Mouse (Mus musculus) MEL (cell line): ENCODE results near the gene Nlk. TPM values are rescaled to one million over a fixed set of nuclear protein-coding genes. Genes with fewer than 3 reads are reported as not detected.

ENCODE experiments used
- DNase-seq: peaks from one replicate; pipeline ENCODE4 v3.0.0; 2011; ENCODE audit warnings: low read depth, low spot score
- H3K27ac ChIP-seq: 2 replicates; pipeline ENCODE4 v1.5.1; 2012; ENCODE audit warnings: low read depth, mild to moderate bottlenecking, control low read depth, low read length, moderate library complexity; ENCODE audit not compliant: control insufficient read depth
- H3K27me3 ChIP-seq, 2 experiments: fragments of 150-350 bp in 1 of 2; sonication (generic) in 1 of 2; 2 replicates each; pipeline ENCODE4 v1.6.1; 2012; ENCODE audit warnings: low read length in 2 of 2, mild to moderate bottlenecking in 2 of 2, improper control_type of control experiment in 1 of 2, moderate library complexity in 1 of 2; ENCODE audit not compliant: insufficient read depth in 2 of 2, control insufficient read depth in 1 of 2
- H3K36me3 ChIP-seq, 2 experiments: 2 replicates each; pipeline ENCODE4 v1.6.1; 2012 to 2014; ENCODE audit warnings: low read length in 2 of 2, improper control_type of control experiment in 1 of 2, inconsistent platforms in 1 of 2, mild to moderate bottlenecking in 1 of 2; ENCODE audit not compliant: insufficient read depth in 2 of 2, control insufficient read depth in 1 of 2
- H3K4me1 ChIP-seq, 2 experiments: fragments of 150-350 bp in 1 of 2; sonication (generic) in 1 of 2; 2 replicates each; pipeline ENCODE4 v1.6.1; 2012; ENCODE audit warnings: low read length in 2 of 2, improper control_type of control experiment in 1 of 2, mild to moderate bottlenecking in 1 of 2; ENCODE audit not compliant: insufficient read depth in 2 of 2, control insufficient read depth in 1 of 2
- H3K4me3 ChIP-seq, 2 experiments: fragments of 150-350 bp in 1 of 2; sonication (generic) in 1 of 2; 2 replicates each; pipeline ENCODE4 v1.5.1; 2012; ENCODE audit warnings: low read depth in 2 of 2, low read length in 2 of 2, mild to moderate bottlenecking in 2 of 2, moderate library complexity in 2 of 2, control low read depth in 1 of 2, improper control_type of control experiment in 1 of 2; ENCODE audit not compliant: control insufficient read depth in 1 of 2, insufficient read depth in 1 of 2
- H3K79me2 ChIP-seq: 2 replicates; pipeline ENCODE4 v1.6.1; 2012; ENCODE audit warnings: mild to moderate bottlenecking, low read length, moderate library complexity; ENCODE audit not compliant: control insufficient read depth, poor library complexity, insufficient read depth
- H3K9ac ChIP-seq: 2 replicates; pipeline ENCODE4 v1.6.1; 2012; ENCODE audit warnings: low read depth, mild to moderate bottlenecking, control low read depth, low read length, moderate library complexity; ENCODE audit not compliant: control insufficient read depth, poor library complexity, severe bottlenecking
- H3K9me3 ChIP-seq: fragments of 150-350 bp; sonication (generic); replicated peaks from 2 replicates; pipeline ENCODE4 v1.6.1; 2012; ENCODE audit warnings: mild to moderate bottlenecking, low read length, improper control_type of control experiment, moderate library complexity; ENCODE audit not compliant: insufficient read depth
- BHLHE40 ChIP-seq: IDR thresholded peaks from 2 replicates; pipeline ENCODE4 v1.6.1; 2012; ENCODE audit warnings: low read depth, mild to moderate bottlenecking, inconsistent platforms, low read length, improper control_type of control experiment, borderline replicate concordance
- CHD1 ChIP-seq: IDR thresholded peaks from 2 replicates; pipeline ENCODE4 v1.6.1; 2012; ENCODE audit warnings: low read depth, mild to moderate bottlenecking, inconsistent platforms, low read length, improper control_type of control experiment
- CHD2 ChIP-seq: IDR thresholded peaks from 2 replicates; pipeline ENCODE4 v1.6.1; 2011; ENCODE audit warnings: low read length, improper control_type of control experiment
- CTCF ChIP-seq, 3 experiments: IDR thresholded peaks in 2 of 3; conservative IDR thresholded peaks in 1 of 3; 2 replicates each; pipeline ENCODE4 v1.5.1; 2011 to 2012; ENCODE audit warnings: low read length in 3 of 3, low read depth in 2 of 3, mild to moderate bottlenecking in 2 of 3, improper control_type of control experiment in 1 of 3, inconsistent platforms in 1 of 3, mixed read lengths in 1 of 3, moderate library complexity in 1 of 3; ENCODE audit not compliant: control insufficient read depth in 1 of 3, insufficient read depth in 1 of 3, poor library complexity in 1 of 3, severe bottlenecking in 1 of 3
- ELF1 ChIP-seq: IDR thresholded peaks from 2 replicates; pipeline ENCODE4 v1.6.1; 2014; ENCODE audit warnings: low read depth, mild to moderate bottlenecking, inconsistent platforms, low read length, improper control_type of control experiment, moderate library complexity
- EP300 ChIP-seq, 2 experiments: IDR thresholded peaks; 2 replicates each; pipeline ENCODE4 v1.6.1; 2011; ENCODE audit warnings: improper control_type of control experiment in 2 of 2, low read length in 2 of 2, low read depth in 1 of 2, mild to moderate bottlenecking in 1 of 2
- ETS1 ChIP-seq: IDR thresholded peaks from 2 replicates; pipeline ENCODE4 v1.6.1; 2012; ENCODE audit warnings: low read depth, mild to moderate bottlenecking, inconsistent platforms, low read length, improper control_type of control experiment, moderate library complexity
- GABPA ChIP-seq: IDR thresholded peaks from 2 replicates; pipeline ENCODE4 v1.6.1; 2012; ENCODE audit warnings: low read depth, mild to moderate bottlenecking, inconsistent platforms, low read length, improper control_type of control experiment, moderate library complexity
- GATA1 ChIP-seq: IDR thresholded peaks from 2 replicates; pipeline ENCODE4 v1.6.1; 2011; ENCODE audit warnings: low read depth, low read length, improper control_type of control experiment
- HCFC1 ChIP-seq: IDR thresholded peaks from 2 replicates; pipeline ENCODE4 v1.6.1; 2012; ENCODE audit warnings: low read depth, mild to moderate bottlenecking, inconsistent platforms, low read length, improper control_type of control experiment, moderate library complexity
- MAFK ChIP-seq: IDR thresholded peaks from 2 replicates; pipeline ENCODE4 v1.6.1; 2011; ENCODE audit warnings: low read depth, mild to moderate bottlenecking, low read length, improper control_type of control experiment, borderline replicate concordance
- MAX ChIP-seq: IDR thresholded peaks from 2 replicates; pipeline ENCODE4 v1.6.1; 2011; ENCODE audit warnings: low read length, improper control_type of control experiment
- MAZ ChIP-seq: IDR thresholded peaks from 2 replicates; pipeline ENCODE4 v1.6.1; 2012; ENCODE audit warnings: low read depth, mild to moderate bottlenecking, inconsistent platforms, low read length, improper control_type of control experiment
- MEF2A ChIP-seq: IDR thresholded peaks from 2 replicates; pipeline ENCODE4 v1.6.1; 2014; ENCODE audit warnings: low read depth, mild to moderate bottlenecking, inconsistent platforms, low read length, improper control_type of control experiment; ENCODE audit not compliant: poor library complexity, insufficient replicate concordance, severe bottlenecking; ENCODE audit errors: extremely low read depth
- MXI1 ChIP-seq: IDR thresholded peaks from 2 replicates; pipeline ENCODE4 v1.6.1; 2011; ENCODE audit warnings: mild to moderate bottlenecking, low read depth, low read length, improper control_type of control experiment
- MYB ChIP-seq: IDR thresholded peaks from 2 replicates; pipeline ENCODE4 v1.6.1; 2011; ENCODE audit warnings: mild to moderate bottlenecking, low read depth, low read length, improper control_type of control experiment
- MYC ChIP-seq: IDR thresholded peaks from 2 replicates; pipeline ENCODE4 v1.6.1; 2011; ENCODE audit warnings: low read depth, mild to moderate bottlenecking, low read length, improper control_type of control experiment, moderate library complexity
- NELFE ChIP-seq: IDR thresholded peaks from 2 replicates; pipeline ENCODE4 v1.6.1; 2011; ENCODE audit warnings: low read depth, low read length, improper control_type of control experiment
- NRF1 ChIP-seq: IDR thresholded peaks from 2 replicates; pipeline ENCODE4 v1.6.1; 2014; ENCODE audit warnings: low read depth, mild to moderate bottlenecking, inconsistent platforms, low read length, improper control_type of control experiment, moderate library complexity; ENCODE audit not compliant: poor library complexity, insufficient read depth, severe bottlenecking
- POLR2A ChIP-seq, 2 experiments: IDR thresholded peaks; 2 replicates each; pipeline ENCODE4 v1.6.1; 2011 to 2012; ENCODE audit warnings: low read length in 2 of 2, mild to moderate bottlenecking in 2 of 2, control low read depth in 1 of 2, improper control_type of control experiment in 1 of 2, low read depth in 1 of 2, moderate library complexity in 1 of 2; ENCODE audit not compliant: control insufficient read depth in 1 of 2, insufficient read depth in 1 of 2, poor library complexity in 1 of 2
- POLR2AphosphoS2 ChIP-seq: IDR thresholded peaks from 2 replicates; pipeline ENCODE4 v1.6.1; 2011; ENCODE audit warnings: low read length, improper control_type of control experiment
- RAD21 ChIP-seq: IDR thresholded peaks from 2 replicates; pipeline ENCODE4 v1.6.1; 2011; ENCODE audit warnings: mild to moderate bottlenecking, low read depth, low read length, improper control_type of control experiment
- RCOR1 ChIP-seq: IDR thresholded peaks from 2 replicates; pipeline ENCODE4 v1.6.1; 2012; ENCODE audit warnings: low read depth, mild to moderate bottlenecking, inconsistent platforms, low read length, improper control_type of control experiment
- SIN3A ChIP-seq: IDR thresholded peaks from 2 replicates; pipeline ENCODE4 v1.6.1; 2012; ENCODE audit warnings: low read length, improper control_type of control experiment, inconsistent platforms
- SMC3 ChIP-seq: IDR thresholded peaks from 2 replicates; pipeline ENCODE4 v1.6.1; 2011; ENCODE audit warnings: low read depth, low read length, improper control_type of control experiment
- TBP ChIP-seq: IDR thresholded peaks from 2 replicates; pipeline ENCODE4 v1.8.0; 2011; ENCODE audit warnings: low read depth, low read length, improper control_type of control experiment
- TCF12 ChIP-seq: IDR thresholded peaks from 2 replicates; pipeline ENCODE4 v1.6.1; 2014; ENCODE audit warnings: low read depth, mild to moderate bottlenecking, inconsistent platforms, low read length, improper control_type of control experiment, moderate library complexity
- USF1 ChIP-seq: IDR thresholded peaks from 2 replicates; pipeline ENCODE4 v1.6.1; 2014; ENCODE audit warnings: low read depth, mild to moderate bottlenecking, inconsistent platforms, low read length, improper control_type of control experiment, moderate library complexity
- USF2 ChIP-seq, 2 experiments: IDR thresholded peaks; 2 replicates each; pipeline ENCODE4 v1.6.1; 2011 to 2012; ENCODE audit warnings: improper control_type of control experiment in 2 of 2, low read length in 2 of 2, borderline replicate concordance in 1 of 2, inconsistent platforms in 1 of 2, low read depth in 1 of 2, mild to moderate bottlenecking in 1 of 2; ENCODE audit not compliant: insufficient read depth in 1 of 2
- ZKSCAN1 ChIP-seq: IDR thresholded peaks from 2 replicates; pipeline ENCODE4 v1.6.1; 2012; ENCODE audit warnings: low read depth, mild to moderate bottlenecking, inconsistent platforms, low read length, improper control_type of control experiment, moderate library complexity
- ZMIZ1 ChIP-seq: IDR thresholded peaks from 2 replicates; pipeline ENCODE4 v1.6.1; 2012; ENCODE audit warnings: low read depth, mild to moderate bottlenecking, inconsistent platforms, low read length, improper control_type of control experiment, moderate library complexity
- ZNF384 ChIP-seq: IDR thresholded peaks from 2 replicates; pipeline ENCODE4 v1.6.1; 2012; ENCODE audit warnings: low read depth, mild to moderate bottlenecking, inconsistent platforms, low read length, improper control_type of control experiment
- polyA plus RNA-seq, 2 experiments: library from polyadenylated mRNA; stranded (reverse) in 1 of 2; unstranded in 1 of 2; fragments of >175 nt in 1 of 2; fragments of >200 nt in 1 of 2; gene quantifications; 2 replicates each; pipeline versions ENCODE4 v1.2.1 to v1.2.4; 2012; ENCODE audit warnings: low replicate concordance in 2 of 2, low read depth in 1 of 2; ENCODE audit not compliant: insufficient read length in 2 of 2, insufficient read depth in 1 of 2, missing spikeins in 1 of 2
- total RNA-seq: library from RNA; depleted of rRNA; stranded (reverse); fragments of 300-350 nt; gene quantifications from 2 replicates; pipeline ENCODE4 v1.2.3, GENCODE M21; 2012

Gene Nlk
- total and polyA plus RNA-seq, 3 experiments: 16.9 to 17.9 TPM; not detected in 1

DNA sequence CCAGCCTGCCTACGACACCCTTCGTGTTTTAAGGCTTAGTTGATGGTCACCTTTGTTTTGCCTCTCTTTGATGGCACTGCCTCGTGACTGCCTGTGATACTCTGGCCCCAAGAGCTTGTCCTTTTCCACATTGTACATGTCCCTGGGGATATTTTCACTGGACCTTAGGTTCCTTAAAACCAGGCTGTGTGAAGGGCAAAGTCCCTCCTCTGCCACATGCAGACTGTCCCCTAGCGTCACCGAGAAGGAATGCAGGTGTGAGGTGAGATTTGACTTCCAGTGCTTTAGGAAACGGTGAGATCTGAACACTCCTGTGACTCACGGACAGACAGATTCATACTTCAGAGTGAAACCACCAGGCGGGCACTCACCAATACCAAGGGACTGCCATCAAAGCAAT, 139.9 kb downstream of the Nlk start:
- Histone ChIP-seq H3K9ac (no peak overlapping the region), H3K27ac (no peak overlapping the region), H3K9me3 (no peaks in the 10 kb centered on the region), H3K36me3 (peaks cover 0 to 18% of the 10 kb centered on the region in 2 experiments; a peak in 2 of 4 replicates), H3K79me2 (no peaks in the 10 kb centered on the region), H3K27me3 (no peaks in the 10 kb centered on the region), H3K4me3 (no peak overlapping the region), H3K4me1 (peaks cover 18 to 21% of the 10 kb centered on the region in 2 experiments)
- TF ChIP-seq MYC: no peak
- no peak for TF ChIP-seq TCF12
- no peak for TF ChIP-seq ZKSCAN1
- TF ChIP-seq HCFC1: no peak
- no peak for TF ChIP-seq RAD21
- no peak for TF ChIP-seq SIN3A
- no peak for TF ChIP-seq MEF2A
- no peak for TF ChIP-seq ETS1
- no peak for TF ChIP-seq CTCF (IDR thresholded peaks at IDR 0.05 in 2 of 3, conservative IDR thresholded peaks at IDR 0.05 in 1 of 3; ENCODE audit: control insufficient read depth in 1 of 3, insufficient read depth in 1 of 3, low read depth in 2 of 3, low read length in 3 of 3, poor library complexity in 1 of 3, severe bottlenecking in 1 of 3)
- no peak for TF ChIP-seq TBP
- TF ChIP-seq CHD1: no peak
- DNase-seq: no peak

DNA sequence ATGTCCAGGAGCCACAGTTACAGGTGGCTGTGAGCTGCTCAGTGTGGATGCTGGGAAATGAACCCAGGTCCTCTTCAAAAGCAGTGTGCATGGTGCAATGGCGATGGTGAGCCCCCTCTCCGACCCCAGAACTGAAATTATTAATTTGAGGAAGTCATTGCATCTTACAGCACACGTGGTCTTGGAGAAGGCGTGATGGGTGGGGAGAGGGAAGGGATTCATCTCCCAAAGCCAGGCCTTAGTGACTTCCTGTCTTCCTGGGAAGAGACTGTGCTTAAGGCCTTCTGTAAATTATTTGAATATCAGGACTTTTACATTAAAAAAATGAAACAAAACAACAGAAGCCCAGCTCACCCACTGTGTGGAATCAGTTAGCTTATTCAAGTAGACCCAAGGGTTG, 141.1 kb downstream of the Nlk start:
- no peaks in the 10 kb centered on the region for H3K9me3 ChIP-seq
- peaks cover 21 to 22% of the 10 kb centered on the region in 2 experiments for H3K4me1 ChIP-seq
- no peak overlapping the region; a peak in 1 of 4 replicates for H3K4me3 ChIP-seq
- H3K9ac ChIP-seq: peak overlapping the region; percentile 44
- H3K79me2 ChIP-seq: no peaks in the 10 kb centered on the region
- H3K27ac ChIP-seq: peak overlapping the region; percentile 77
- DNase-seq: peak; percentile 57
- H3K36me3 ChIP-seq: peaks cover 0 to 20% of the 10 kb centered on the region in 2 experiments; a peak in 2 of 4 replicates
- no peaks in the 10 kb centered on the region for H3K27me3 ChIP-seq
- TF ChIP-seq POLR2A (IDR thresholded peaks at IDR 0.05; ENCODE audit: control insufficient read depth in 1 of 2, insufficient read depth in 1 of 2, low read depth in 1 of 2, low read length in 2 of 2, poor library complexity in 1 of 2) (no peak), ZNF384 (no peak), USF2 (IDR thresholded peaks at IDR 0.05; ENCODE audit: borderline replicate concordance in 1 of 2, insufficient read depth in 1 of 2, low read depth in 1 of 2, low read length in 2 of 2) (0 out of 4 replicates have a peak, but pooled peaks of 1 of the 2 experiments have one; percentile 34), CHD1 (no peak), CHD2 (no peak), ZKSCAN1 (no peak), SMC3 (no peak), EP300 (IDR thresholded peaks at IDR 0.05; ENCODE audit: low read depth in 1 of 2, low read length in 2 of 2) (no peak), MYB (no peak), MEF2A (no peak), NELFE (no peak; the same call in 1 of the 2 replicates), MAX (peak; percentile 87), ZMIZ1 (no peak), BHLHE40 (no peak), MAFK (no peak), GABPA (no peak), MAZ (no peak), POLR2AphosphoS2 (no peak), USF1 (peak; percentile 77), NRF1 (no peak), RCOR1 (no peak), ELF1 (0 out of 2 replicates have a peak, but pooled peaks have one; percentile 29), MYC (0 out of 2 replicates have a peak, but pooled peaks have one; percentile 55), GATA1 (no peak), MXI1 (peak; percentile 39; the same call in 1 of the 2 replicates)
